Mouse (Mus musculus) neural tube, embryonic 14.5 days (tissue): ENCODE measurements at regions not wholly inside any gene's neighbourhood (a gene's known extent, or its start where the extent isn't known, plus 50 kb on each side); places are given as distances from the start of the nearest gene placed in this dataset.

Experiments used
- ATAC-seq: fragments of 200-750 bp; cut with Nextera tagmentation; 2 replicates; pipeline ENCODE4 v1.8.0; 2017; ENCODE audit warnings: low read depth, mild to moderate bottlenecking, moderate TSS enrichment, moderate library complexity
- H3K27ac ChIP-seq: fragments of 300-500 bp; sonication (generic); 2 replicates; pipeline ENCODE4 v1.5.1; 2014; ENCODE audit warnings: low read depth, mild to moderate bottlenecking, control low read depth, low read length, moderate library complexity, mixed read lengths
- H3K27me3 ChIP-seq: fragments of 300-500 bp; sonication (generic); 2 replicates; pipeline ENCODE4 v1.6.1; 2014; ENCODE audit warnings: low read length; ENCODE audit not compliant: control insufficient read depth, insufficient read depth
- H3K36me3 ChIP-seq: fragments of 300-500 bp; sonication (generic); 2 replicates; pipeline ENCODE4 v1.6.1; 2014; ENCODE audit warnings: low read length, mixed read lengths; ENCODE audit not compliant: control insufficient read depth, insufficient read depth
- H3K4me1 ChIP-seq: fragments of 300-500 bp; sonication (generic); 2 replicates; pipeline ENCODE4 v1.6.1; 2014; ENCODE audit warnings: low read length; ENCODE audit not compliant: control insufficient read depth, insufficient read depth
- H3K4me2 ChIP-seq: fragments of 300-500 bp; sonication (generic); 2 replicates; pipeline ENCODE4 v1.6.1; 2014; ENCODE audit warnings: mild to moderate bottlenecking, low read depth, low read length, control low read depth
- H3K4me3 ChIP-seq: fragments of 300-500 bp; sonication (generic); 2 replicates; pipeline ENCODE4 v1.5.1; 2014; ENCODE audit warnings: low read depth, low read length, control low read depth, mixed read lengths
- H3K9ac ChIP-seq: fragments of 300-500 bp; sonication (generic); replicated peaks from 2 replicates; pipeline ENCODE4 v1.6.1; 2014; ENCODE audit warnings: low read depth, mild to moderate bottlenecking, control low read depth, low read length, mixed read lengths
- H3K9me3 ChIP-seq: fragments of 300-500 bp; sonication (generic); 2 replicates; pipeline ENCODE4 v1.6.1; 2016; ENCODE audit warnings: low read length; ENCODE audit not compliant: control insufficient read depth
- WGBS: fragments of 180-500 bp; shearing (Covaris S2); extraction: QIAGEN DNeasy Blood & Tissue Kit; methylation state at CpG from one replicate; pipeline ENCODE4 v1.1.7; 2014; 5-methylcytosine and 5-hydroxymethylcytosine counted together

- Histone ChIP-seq H3K27me3 (peaks cover 2% of the 10 kb centered on the region; the same call in 1 of the 2 replicates), H3K36me3 (no peaks in the 10 kb centered on the region), H3K9me3 (no peaks in the 10 kb centered on the region), H3K4me2 (no peak overlapping the region), H3K27ac (no peak overlapping the region), H3K9ac (no peak overlapping the region), H3K4me3 (no peak overlapping the region), H3K4me1 (peaks cover 1% of the 10 kb centered on the region; the same call in 1 of the 2 replicates)
- ATAC-seq = no peak
- WGBS = 47% methylated on average over 6 of the region's 6 CpGs
Measured at GRCm38 (mm10) chr8:125330638-125331037, 239.0 kb downstream of the Sipa1l2 start.

- Histone ChIP-seq H3K9ac (no peak overlapping the region), H3K36me3 (no peaks in the 10 kb centered on the region), H3K4me3 (no peak overlapping the region), H3K4me1 (no peaks in the 10 kb centered on the region), H3K27ac (no peak overlapping the region), H3K27me3 (peaks cover 1% of the 10 kb centered on the region; the same call in 1 of the 2 replicates), H3K9me3 (no peaks in the 10 kb centered on the region), H3K4me2 (no peak overlapping the region)
- WGBS = 91% methylated on average over 4 of the region's 4 CpGs
- no peak for ATAC-seq
Measured at GRCm38 (mm10) chr8:125328650-125329049, 241.0 kb downstream of the Sipa1l2 start.

- ATAC-seq = no peak
- no peaks in the 10 kb centered on the region for H3K36me3 ChIP-seq
- no peak overlapping the region for H3K4me2 ChIP-seq
- no peaks in the 10 kb centered on the region for H3K27me3 ChIP-seq
- no peak overlapping the region for H3K27ac ChIP-seq
- no peak overlapping the region for H3K4me3 ChIP-seq
- H3K9ac ChIP-seq = no peak overlapping the region
- WGBS = 45% methylated on average over 13 of the region's 13 CpGs
- no peaks in the 10 kb centered on the region for H3K4me1 ChIP-seq
- H3K9me3 ChIP-seq = no peaks in the 10 kb centered on the region
Measured at GRCm38 (mm10) chr8:125327551-125328262, 241.9 kb downstream of the Sipa1l2 start.

- ATAC-seq = no peak
- Histone ChIP-seq H3K36me3 (no peaks in the 10 kb centered on the region), H3K4me2 (no peak overlapping the region), H3K4me3 (no peak overlapping the region), H3K4me1 (no peaks in the 10 kb centered on the region), H3K9ac (no peak overlapping the region), H3K27me3 (no peaks in the 10 kb centered on the region), H3K9me3 (no peaks in the 10 kb centered on the region), H3K27ac (no peak overlapping the region)
- 76% methylated on average over 6 of the region's 6 CpGs for WGBS
Measured at GRCm38 (mm10) chr8:125327006-125327405, 242.6 kb downstream of the Sipa1l2 start.

- Histone ChIP-seq H3K4me3 (no peak overlapping the region), H3K4me1 (no peaks in the 10 kb centered on the region), H3K4me2 (no peak overlapping the region), H3K9me3 (no peaks in the 10 kb centered on the region), H3K36me3 (no peaks in the 10 kb centered on the region), H3K9ac (no peak overlapping the region), H3K27me3 (no peaks in the 10 kb centered on the region), H3K27ac (no peak overlapping the region)
- ATAC-seq = no peak
- 92% methylated on average over 6 of the region's 6 CpGs for WGBS
Measured at GRCm38 (mm10) chr8:125325736-125326135, 243.9 kb downstream of the Sipa1l2 start.

GRCm38 (mm10) chr8:125322561-125322960, 247.0 kb downstream of the Sipa1l2 start:
- Histone ChIP-seq H3K4me1 (no peaks in the 10 kb centered on the region), H3K4me3 (no peak overlapping the region), H3K36me3 (no peaks in the 10 kb centered on the region), H3K27ac (no peak overlapping the region), H3K9ac (no peak overlapping the region), H3K4me2 (no peak overlapping the region), H3K9me3 (no peaks in the 10 kb centered on the region), H3K27me3 (no peaks in the 10 kb centered on the region)
- WGBS = 79% methylated on average over 3 of the region's 3 CpGs
- no peak for ATAC-seq

GRCm38 (mm10) chr8:125317584-125317991, 252.0 kb downstream of the Sipa1l2 start:
- no peak overlapping the region for H3K4me3 ChIP-seq
- H3K27ac ChIP-seq = no peak overlapping the region
- H3K9ac ChIP-seq = no peak overlapping the region
- 95% methylated on average over 6 of the region's 6 CpGs for WGBS
- no peaks in the 10 kb centered on the region for H3K27me3 ChIP-seq
- ATAC-seq = no peak
- H3K4me1 ChIP-seq = no peaks in the 10 kb centered on the region
- H3K4me2 ChIP-seq = no peak overlapping the region
- no peaks in the 10 kb centered on the region for H3K9me3 ChIP-seq
- H3K36me3 ChIP-seq = no peaks in the 10 kb centered on the region

GRCm38 (mm10) chr8:125315736-125316135, 253.9 kb downstream of the Sipa1l2 start:
- Histone ChIP-seq H3K4me3 (no peak overlapping the region), H3K9me3 (no peaks in the 10 kb centered on the region), H3K36me3 (no peaks in the 10 kb centered on the region), H3K27me3 (no peaks in the 10 kb centered on the region), H3K4me1 (no peaks in the 10 kb centered on the region), H3K4me2 (no peak overlapping the region), H3K9ac (no peak overlapping the region), H3K27ac (no peak overlapping the region)
- ATAC-seq = no peak
- WGBS = 32% methylated on average over 4 of the region's 4 CpGs

GRCm38 (mm10) chr8:125314996-125315395, 254.6 kb downstream of the Sipa1l2 start:
- Histone ChIP-seq H3K36me3 (no peaks in the 10 kb centered on the region), H3K27me3 (no peaks in the 10 kb centered on the region), H3K4me3 (no peak overlapping the region), H3K27ac (no peak overlapping the region), H3K4me2 (no peak overlapping the region), H3K4me1 (no peaks in the 10 kb centered on the region), H3K9me3 (no peaks in the 10 kb centered on the region), H3K9ac (no peak overlapping the region)
- 85% methylated on average over 6 of the region's 6 CpGs for WGBS
- no peak for ATAC-seq
